Mouse (Mus musculus): ENCODE data around the gene Dagla.

Gene Dagla

DNA sequence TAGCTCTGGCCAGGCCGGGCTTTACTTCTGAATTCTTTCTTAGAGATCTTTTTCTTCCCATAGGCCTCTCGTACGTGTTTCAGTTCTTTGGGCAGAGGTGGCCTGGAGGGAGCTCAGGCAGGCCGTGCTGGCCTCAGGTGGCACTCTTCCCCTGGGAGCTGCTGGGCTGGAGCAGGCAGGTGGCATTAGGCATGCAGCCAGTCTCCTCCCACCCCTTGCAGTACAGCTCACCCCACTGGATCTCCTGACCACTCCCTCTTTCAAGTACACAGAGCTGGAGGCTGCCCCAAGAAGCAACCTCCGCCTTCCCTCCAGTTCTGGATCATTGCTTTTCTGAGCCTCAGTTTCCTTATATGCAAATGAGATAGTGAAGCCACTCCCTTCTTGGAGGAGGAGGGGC is 26.9 kb downstream of the Dagla start:
- no peak for DNase-seq

DNA sequence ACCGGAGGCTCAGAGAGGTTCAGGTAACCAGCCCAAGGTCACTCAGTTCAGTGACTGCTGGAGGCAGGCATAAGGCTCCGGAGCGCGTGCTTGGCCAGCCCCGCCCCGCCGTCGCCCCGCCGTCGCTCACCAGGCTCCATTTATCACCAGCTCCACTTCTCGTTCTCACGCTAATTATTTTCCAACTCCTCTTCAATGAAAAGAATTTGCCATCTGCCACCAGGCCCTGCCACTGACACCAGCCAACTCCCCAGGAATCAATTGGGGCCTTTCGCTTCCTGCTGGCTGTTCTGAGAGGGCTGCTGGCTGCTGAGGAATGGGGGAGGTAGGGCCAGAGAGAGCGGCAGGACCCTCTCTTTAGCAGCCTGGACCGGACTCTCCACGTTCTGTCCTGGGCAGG is 27.3 kb downstream of the Dagla start:
- no peak for DNase-seq

- DNase-seq = no peak
These were observed 28.1 kb downstream of the Dagla start for GRCm38 (mm10) chr19:10276483-10277144.

DNA sequence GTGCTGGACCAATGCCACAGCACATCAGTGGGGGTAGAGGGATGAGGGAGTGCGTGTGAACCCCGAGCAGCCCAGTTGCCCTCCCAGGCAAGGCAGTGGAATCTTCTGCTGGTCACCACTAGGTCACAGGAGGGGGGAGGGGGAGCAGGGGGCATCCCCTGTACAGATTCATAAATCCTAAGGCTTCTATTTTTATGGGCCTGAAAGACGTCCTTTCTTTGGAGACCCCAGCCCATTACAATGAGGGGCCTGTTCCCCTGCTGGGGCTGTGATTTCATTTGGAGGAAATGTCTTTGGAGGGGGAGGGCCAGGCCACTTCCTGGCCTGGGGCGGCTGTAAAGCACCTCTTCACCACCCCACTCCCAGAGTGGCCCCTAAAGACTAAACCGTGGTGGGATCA is 30.6 kb downstream of the Dagla start:
- no peak for DNase-seq

GRCm38 (mm10) chr19:10272746-10273145 is 31.9 kb downstream of the Dagla start:
- peak; percentile 77 for DNase-seq

- no peak for DNase-seq
These were observed 33.1 kb downstream of the Dagla start for GRCm38 (mm10) chr19:10271592-10271991.

DNA sequence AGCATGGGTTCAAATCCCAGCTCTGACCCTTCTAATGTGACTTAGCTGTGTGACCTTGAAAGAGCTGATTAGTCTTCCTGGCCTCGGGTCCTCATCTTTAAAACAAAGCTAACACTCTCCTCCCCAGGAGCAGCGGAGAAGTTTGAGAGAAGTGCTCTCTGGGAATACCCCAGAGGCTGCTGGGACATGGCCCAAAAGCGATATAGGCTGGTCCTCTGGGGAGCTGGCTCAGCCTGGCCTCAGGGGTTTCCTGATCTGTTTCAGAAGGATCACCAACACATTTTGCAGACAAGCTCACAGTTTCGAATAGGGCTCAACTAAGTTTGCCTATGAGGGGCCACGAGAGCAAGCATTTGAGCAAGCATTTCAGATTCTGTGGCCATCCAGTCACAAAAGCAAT is 34.3 kb downstream of the Dagla start:
- DNase-seq = no peak

GRCm38 (mm10) chr19:10268851-10269250 is 35.8 kb downstream of the Dagla start:
- no peak for DNase-seq

DNA sequence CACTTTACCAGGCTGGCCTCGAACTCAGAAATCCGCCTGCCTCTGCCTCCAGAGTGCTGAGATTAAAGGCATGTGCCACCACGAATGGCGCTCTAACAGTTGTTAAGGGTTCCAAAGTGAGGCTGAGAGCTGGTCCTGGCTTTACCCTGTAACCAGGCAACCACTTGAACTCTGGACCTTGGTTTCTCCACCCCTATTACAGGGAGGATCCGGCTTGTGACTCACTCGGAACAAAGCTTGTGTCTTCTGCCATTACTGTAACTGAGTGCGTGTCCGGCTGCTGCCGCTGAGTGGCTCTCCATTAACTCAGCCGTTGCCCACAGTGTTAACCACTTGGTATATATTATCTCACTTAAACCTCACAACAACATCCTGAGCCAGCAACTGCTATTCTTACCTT is 36.7 kb downstream of the Dagla start:
- no peak for DNase-seq

GRCm38 (mm10) chr19:10267057-10267456 is 37.6 kb downstream of the Dagla start:
- DNase-seq = no peak

GRCm38 (mm10) chr19:10266196-10266850 is 38.4 kb downstream of the Dagla start:
- DNase-seq = peak; percentile 71

DNA sequence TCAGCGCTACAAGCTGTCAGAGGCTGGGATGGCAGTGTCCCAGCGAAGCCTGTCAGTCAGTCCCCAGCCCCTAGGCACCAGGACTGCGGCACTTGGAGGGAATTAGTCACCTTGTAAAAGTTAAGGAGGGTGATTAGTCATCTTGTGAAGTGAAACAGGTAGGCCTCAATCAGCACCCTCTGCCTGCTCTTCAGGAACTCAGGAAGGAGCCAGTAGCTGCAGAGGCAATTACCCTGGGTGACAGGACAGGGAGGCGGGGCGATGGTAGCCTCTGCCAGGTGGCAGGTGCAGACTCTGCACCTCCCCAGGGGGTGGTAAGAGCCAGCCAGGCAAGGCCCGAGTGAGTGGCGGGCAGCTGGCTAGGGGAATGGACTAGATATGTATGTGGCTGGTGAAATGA is 43.3 kb downstream of the Dagla start:
- no peak for DNase-seq

GRCm38 (mm10) chr19:10258279-10259011 is 46.2 kb downstream of the Dagla start:
- peak; percentile 87 for DNase-seq

GRCm38 (mm10) chr19:10248128-10248527 is 56.5 kb downstream of the Dagla start:
- no peak for DNase-seq

- DNase-seq = no peak
These were observed 57.5 kb downstream of the Dagla start for GRCm38 (mm10) chr19:10247165-10247564.

DNA sequence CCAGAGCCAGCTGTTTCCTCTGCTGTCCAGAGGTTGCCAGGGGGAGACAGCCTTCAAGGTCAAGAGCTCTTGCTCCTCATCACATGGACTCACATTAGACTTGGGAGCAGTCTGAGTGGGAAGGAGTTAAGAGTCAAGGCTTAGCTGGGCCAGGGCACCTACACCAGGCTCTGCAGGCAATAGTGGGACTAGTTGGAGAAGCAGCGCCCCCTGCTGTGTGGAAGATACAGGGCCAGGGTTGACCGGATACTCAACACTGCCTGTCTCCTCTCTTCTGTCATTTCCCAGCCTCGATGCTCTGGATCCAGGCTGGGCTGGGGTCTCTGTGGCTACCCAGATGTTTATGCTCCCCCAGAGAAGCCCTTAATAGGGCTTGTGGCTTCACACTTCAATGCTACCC is 60.5 kb downstream of the Dagla start:
- DNase-seq = peak; percentile 77

GRCm38 (mm10) chr19:10242916-10243315 is 61.8 kb downstream of the Dagla start:
- DNase-seq = no peak

GRCm38 (mm10) chr19:10240654-10241305 is 63.9 kb downstream of the Dagla start, which contains the start of gene Myrf:
TSS of gene Myrf (minus strand) at chr19:10240748.
- DNase-seq = peak; percentile 86

DNA sequence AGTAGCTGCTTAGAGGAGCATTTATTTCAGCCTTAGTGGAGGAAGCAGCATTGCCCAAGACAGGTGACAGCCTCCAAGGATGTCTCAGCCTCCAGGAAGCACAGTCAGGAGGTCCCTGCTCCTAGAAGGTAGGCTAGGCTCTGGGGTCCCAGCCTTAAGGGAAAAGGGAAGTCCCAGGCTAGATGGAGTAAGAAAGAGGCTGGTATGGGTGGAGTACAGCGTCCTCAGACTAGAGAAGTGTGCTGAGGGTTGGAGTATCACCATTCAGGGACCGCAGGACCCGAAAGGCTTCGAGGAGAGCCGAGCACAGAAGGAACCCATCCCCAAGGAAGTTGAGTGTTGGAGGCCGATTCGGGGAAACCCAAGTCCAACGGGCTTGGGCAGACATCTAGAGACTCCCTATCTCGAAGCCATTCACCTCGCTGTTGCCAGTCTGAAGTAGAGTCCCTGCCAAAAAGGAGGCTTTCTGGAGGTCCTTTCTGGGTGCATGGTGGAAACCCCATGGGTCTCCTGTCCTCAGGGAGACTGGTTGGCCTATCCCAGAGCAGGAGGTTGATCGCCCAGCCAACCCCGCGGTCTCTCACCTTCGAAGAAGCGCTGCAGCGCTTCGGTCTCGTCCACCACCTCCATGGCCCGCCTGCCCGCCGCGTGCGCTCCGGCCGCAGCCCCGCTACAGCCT is 64.6 kb downstream of the Dagla start:
- no peak for DNase-seq

DNA sequence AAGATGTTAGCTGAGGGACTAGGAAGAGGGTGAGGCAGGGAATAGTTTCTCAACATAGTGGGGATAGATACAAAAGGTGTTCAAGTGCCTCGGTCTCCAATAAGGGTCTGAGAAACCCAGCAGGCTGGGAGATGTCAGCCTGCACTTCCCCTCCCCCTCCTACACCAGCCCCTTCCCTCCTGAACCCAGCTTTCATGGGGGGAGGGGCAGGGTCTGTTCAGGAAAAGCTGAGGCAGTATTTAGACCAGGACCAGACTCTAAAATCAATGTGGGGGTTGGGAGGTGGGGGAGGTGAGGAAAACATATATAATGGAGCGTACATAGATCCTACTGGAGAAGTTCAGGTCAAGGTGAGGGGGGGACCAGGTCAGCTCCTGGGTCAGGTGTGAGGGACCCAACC is 65.3 kb downstream of the Dagla start:
- DNase-seq = no peak

DNA sequence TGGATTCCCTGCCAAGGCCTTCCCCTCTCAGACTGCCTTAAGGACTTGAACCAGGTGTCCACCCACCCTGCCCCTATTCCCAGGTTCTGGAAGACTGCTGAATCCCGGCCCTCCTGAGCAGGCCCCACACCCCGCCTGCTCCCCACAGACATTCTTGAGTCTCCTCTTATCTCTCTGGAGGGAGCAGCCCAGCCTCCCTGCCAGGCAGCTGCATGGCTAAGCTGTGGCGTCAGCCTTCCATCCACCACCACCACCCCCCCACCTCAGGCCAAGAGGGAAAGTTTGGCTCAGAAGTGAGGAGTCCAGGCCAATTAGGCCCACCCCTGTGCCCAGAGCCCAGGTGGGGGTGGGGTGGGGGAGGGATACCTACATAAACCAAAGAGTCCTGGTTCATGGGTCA is 66.2 kb downstream of the Dagla start:
- no peak for DNase-seq

- no peak for DNase-seq
These were observed 68.7 kb downstream of the Dagla start for GRCm38 (mm10) chr19:10235784-10236565.
